Mouse (Mus musculus): ENCODE data around the gene Nfkbib.

The Nfkbib gene

GRCm38 (mm10) chr7:28799994-28800393 is 32.7 kb upstream of the Nfkbib start:
- DNase-seq (ENCODE audit: low spot score in 2 of 2): no peak

- peak; percentile 80 to 94 for DNase-seq (ENCODE audit: low spot score in 2 of 2)
Measured at GRCm38 (mm10) chr7:28796562-28796975, 29.3 kb upstream of the Nfkbib start.

GRCm38 (mm10) chr7:28795832-28796231 is 28.5 kb upstream of the Nfkbib start:
- DNase-seq (ENCODE audit: low spot score in 2 of 2): no peak

GRCm38 (mm10) chr7:28794496-28794895 is 27.2 kb upstream of the Nfkbib start:
- no peak for DNase-seq (ENCODE audit: low spot score in 2 of 2)

- DNase-seq (ENCODE audit: low spot score in 2 of 2): no peak
Measured at GRCm38 (mm10) chr7:28793834-28794233, 26.5 kb upstream of the Nfkbib start.

GRCm38 (mm10) chr7:28792391-28793185 is 25.3 kb upstream of the Nfkbib start:
- DNase-seq (ENCODE audit: low spot score in 2 of 2): no peak

- DNase-seq (ENCODE audit: low spot score in 2 of 2): no peak
Measured at GRCm38 (mm10) chr7:28791706-28792105, 24.4 kb upstream of the Nfkbib start.

GRCm38 (mm10) chr7:28790066-28790806 is 22.9 kb upstream of the Nfkbib start:
- no peak for DNase-seq (ENCODE audit: low spot score in 2 of 2)

GRCm38 (mm10) chr7:28789235-28789634 is 21.9 kb upstream of the Nfkbib start:
- DNase-seq (ENCODE audit: low spot score in 2 of 2): no peak

- peak; percentile 71 to 82 for DNase-seq (ENCODE audit: low spot score in 2 of 2)
Measured at GRCm38 (mm10) chr7:28788307-28789195, 21.2 kb upstream of the Nfkbib start, which contains the start of gene Rinl. TSS of gene Rinl (plus strand) at chr7:28788969.

- no peak for DNase-seq (ENCODE audit: low spot score in 2 of 2)
Measured at GRCm38 (mm10) chr7:28787884-28788283, 20.6 kb upstream of the Nfkbib start.

GRCm38 (mm10) chr7:28785161-28785560 is 17.8 kb upstream of the Nfkbib start:
- no peak for DNase-seq (ENCODE audit: low spot score in 2 of 2)

GRCm38 (mm10) chr7:28781261-28781663 is 13.9 kb upstream of the Nfkbib start:
- peak in 1 of 2 experiments; percentile 49 for DNase-seq (ENCODE audit: low spot score in 2 of 2)

- DNase-seq (ENCODE audit: low spot score in 2 of 2): no peak
Measured at GRCm38 (mm10) chr7:28780857-28781256, 13.5 kb upstream of the Nfkbib start.

- DNase-seq (ENCODE audit: low spot score in 2 of 2): peak; percentile 90 to 97
Measured at GRCm38 (mm10) chr7:28780067-28780658, 12.9 kb upstream of the Nfkbib start.

- DNase-seq (ENCODE audit: low spot score in 2 of 2): no peak
Measured at GRCm38 (mm10) chr7:28778825-28779224, 11.5 kb upstream of the Nfkbib start.

GRCm38 (mm10) chr7:28775129-28775528 is 7.8 kb upstream of the Nfkbib start:
- DNase-seq (ENCODE audit: low spot score in 2 of 2): no peak

GRCm38 (mm10) chr7:28774164-28774563 is 6.9 kb upstream of the Nfkbib start:
- no peak for DNase-seq (ENCODE audit: low spot score in 2 of 2)

- DNase-seq (ENCODE audit: low spot score in 2 of 2): no peak
Measured at GRCm38 (mm10) chr7:28773163-28773562, 5.9 kb upstream of the Nfkbib start.

- DNase-seq (ENCODE audit: low spot score in 2 of 2): no peak
Measured at GRCm38 (mm10) chr7:28771867-28772266, 4.6 kb upstream of the Nfkbib start.

- DNase-seq (ENCODE audit: low spot score in 2 of 2): peak in 1 of 2 experiments; percentile 33
Measured at GRCm38 (mm10) chr7:28770309-28770708, 3.0 kb upstream of the Nfkbib start.

Measured in spleen, postnatal 4 days (tissue).